Mouse (Mus musculus): ENCODE data around the gene Cd5. TPM values are rescaled to one million over a fixed set of nuclear protein-coding genes. Genes with fewer than 3 reads are reported as not detected.
A peak's percentile ranks its signal among the peaks of the same experiment; 100 is the strongest.

The Cd5 gene
- polyA plus RNA-seq, 1 experiment from 2014 or later = 0.13 TPM

DNA sequence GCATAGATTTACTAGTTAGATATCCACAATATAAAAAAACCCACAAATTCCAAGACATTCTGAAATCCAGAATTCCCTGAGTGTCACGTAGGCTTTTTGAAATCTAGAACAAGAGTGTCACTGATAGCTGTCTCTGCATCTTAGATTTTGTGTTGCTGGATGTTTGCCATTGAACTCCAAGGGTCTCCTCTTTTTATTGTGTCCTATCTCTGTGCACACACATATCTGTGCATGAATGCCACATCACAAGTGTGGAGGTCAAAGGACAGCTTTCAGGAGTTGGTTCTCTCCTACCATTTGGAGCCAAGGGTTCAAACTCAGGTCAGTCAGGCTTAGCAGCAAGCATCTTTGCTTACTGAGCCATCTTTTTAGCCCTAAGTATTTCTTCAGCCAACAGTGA lies 30.9 kb downstream of the Cd5 start:
- Histone ChIP-seq H3K27ac (no peak overlapping the region), H3K4me1 (replicated peaks) (peaks cover 9% of the 10 kb centered on the region), H3K4me3 (replicated peaks) (no peak overlapping the region), H3K36me3 (peaks cover 28% of the 10 kb centered on the region), H3K9me3 (no peaks in the 10 kb centered on the region), H3K27me3 (replicated peaks) (no peaks in the 10 kb centered on the region), H3K4me2 (replicated peaks) (no peak overlapping the region), H3K9ac (no peak overlapping the region)
- 83% methylated on average over 1 of the region's 1 CpGs for WGBS
- no peak for ATAC-seq

DNA sequence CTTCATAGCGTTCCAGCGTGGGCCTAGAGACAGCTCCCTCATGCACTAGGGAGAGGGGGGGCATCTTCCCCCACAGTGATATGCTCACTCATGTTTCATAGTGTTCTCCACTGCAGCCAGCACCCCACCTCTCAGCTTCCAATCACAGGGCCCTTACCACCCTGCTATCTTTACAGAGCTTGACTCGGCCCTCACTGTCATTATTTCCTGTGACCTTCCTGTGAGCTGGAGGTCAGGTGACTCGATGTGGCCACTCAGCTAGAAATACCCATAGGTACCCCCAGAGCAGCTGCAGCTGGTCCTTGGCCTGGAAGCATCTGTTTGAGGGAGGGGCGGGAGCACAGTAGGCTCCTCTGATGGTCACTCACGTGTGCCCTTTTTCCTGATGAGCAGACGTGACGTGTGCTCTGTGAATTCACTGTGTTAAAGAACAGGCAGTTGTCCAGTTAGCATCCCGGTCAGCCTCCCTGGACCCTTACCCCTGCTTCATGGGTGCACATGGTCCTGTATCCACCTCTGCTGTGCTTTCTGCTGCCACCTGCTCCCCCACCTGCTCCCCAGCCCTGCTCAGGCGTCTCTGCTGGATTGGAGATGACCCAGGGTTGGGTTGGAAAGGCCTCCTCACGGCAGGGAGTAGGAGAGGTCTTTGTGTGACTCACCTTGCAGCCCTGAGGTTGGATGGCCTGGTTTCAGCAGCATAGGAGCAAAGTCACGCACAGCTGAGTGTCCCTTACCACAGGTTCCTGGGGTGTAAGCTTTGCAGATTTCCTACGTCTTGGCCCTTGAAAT lies 31.5 kb downstream of the Cd5 start:
- Histone ChIP-seq H3K9ac (no peak overlapping the region), H3K4me1 (replicated peaks) (peaks cover 9% of the 10 kb centered on the region), H3K4me2 (replicated peaks) (no peak overlapping the region), H3K36me3 (peaks cover 22% of the 10 kb centered on the region), H3K27ac (no peak overlapping the region), H3K4me3 (replicated peaks) (no peak overlapping the region), H3K9me3 (no peaks in the 10 kb centered on the region), H3K27me3 (replicated peaks) (no peaks in the 10 kb centered on the region)
- 80% methylated on average over 13 of the region's 13 CpGs for WGBS
- ATAC-seq = no peak

DNA sequence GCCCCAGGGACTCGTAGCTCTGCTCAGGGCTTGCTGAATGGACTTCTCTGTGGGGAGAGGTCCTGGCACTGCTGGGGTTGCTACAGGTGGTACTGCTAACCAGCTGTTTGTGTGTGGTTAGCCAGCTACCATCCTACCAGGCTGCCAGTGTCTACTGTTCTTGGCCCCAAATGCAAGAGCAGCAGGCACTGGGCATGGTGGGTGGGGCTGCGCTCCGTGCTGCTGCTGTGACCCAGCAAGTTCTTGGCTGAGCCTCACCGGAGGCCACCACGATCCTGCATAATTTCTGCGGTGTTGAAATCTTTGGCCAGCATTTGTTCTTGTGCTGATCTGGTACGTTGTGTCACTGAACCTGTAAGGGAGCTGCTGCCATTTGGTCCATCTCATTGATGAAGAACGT lies 35.3 kb downstream of the Cd5 start:
- 90% methylated on average over 8 of the region's 8 CpGs for WGBS
- ATAC-seq = no peak
- no peak overlapping the region for H3K27ac ChIP-seq

DNA sequence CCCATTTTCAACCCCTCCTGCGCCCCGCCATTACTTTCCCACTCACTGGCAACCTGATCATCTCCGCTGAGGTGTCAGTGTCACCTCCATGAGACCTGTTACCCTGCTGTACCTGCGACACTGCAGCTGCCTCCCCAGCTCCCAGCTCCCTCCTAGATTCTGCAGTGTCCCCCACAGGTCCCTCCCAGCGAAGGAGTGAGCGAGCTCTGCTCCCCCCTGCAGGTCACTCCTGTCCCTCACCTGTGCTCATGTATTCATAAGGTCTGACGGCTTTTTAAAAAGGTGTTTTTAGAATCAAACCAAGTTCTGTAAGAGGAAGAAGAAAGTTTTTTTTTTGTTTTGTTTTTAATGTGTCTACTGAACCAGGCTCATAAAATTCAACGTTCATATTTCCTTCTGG lies 36.7 kb downstream of the Cd5 start:
- H3K9me3 ChIP-seq = no peaks in the 10 kb centered on the region
- H3K4me3 ChIP-seq (replicated peaks) = no peak overlapping the region
- peaks cover 42% of the 10 kb centered on the region for H3K4me1 ChIP-seq (replicated peaks)
- H3K9ac ChIP-seq = no peak overlapping the region
- no peak overlapping the region for H3K4me2 ChIP-seq (replicated peaks)
- no peaks in the 10 kb centered on the region for H3K27me3 ChIP-seq (replicated peaks)
- ATAC-seq = no peak
- no peaks in the 10 kb centered on the region; the same call in 1 of the 2 replicates for H3K36me3 ChIP-seq
- 77% methylated on average over 8 of the region's 8 CpGs for WGBS
- H3K27ac ChIP-seq = no peak overlapping the region

More for the DNA sequence above, 35.3 kb downstream of the Cd5 start:
- Histone ChIP-seq H3K9ac (no peak overlapping the region), H3K4me3 (replicated peaks) (no peak overlapping the region), H3K27me3 (replicated peaks) (no peaks in the 10 kb centered on the region), H3K9me3 (no peaks in the 10 kb centered on the region), H3K4me1 (replicated peaks) (peaks cover 28% of the 10 kb centered on the region), H3K4me2 (replicated peaks) (no peak overlapping the region), H3K36me3 (peaks cover 2% of the 10 kb centered on the region)

DNA sequence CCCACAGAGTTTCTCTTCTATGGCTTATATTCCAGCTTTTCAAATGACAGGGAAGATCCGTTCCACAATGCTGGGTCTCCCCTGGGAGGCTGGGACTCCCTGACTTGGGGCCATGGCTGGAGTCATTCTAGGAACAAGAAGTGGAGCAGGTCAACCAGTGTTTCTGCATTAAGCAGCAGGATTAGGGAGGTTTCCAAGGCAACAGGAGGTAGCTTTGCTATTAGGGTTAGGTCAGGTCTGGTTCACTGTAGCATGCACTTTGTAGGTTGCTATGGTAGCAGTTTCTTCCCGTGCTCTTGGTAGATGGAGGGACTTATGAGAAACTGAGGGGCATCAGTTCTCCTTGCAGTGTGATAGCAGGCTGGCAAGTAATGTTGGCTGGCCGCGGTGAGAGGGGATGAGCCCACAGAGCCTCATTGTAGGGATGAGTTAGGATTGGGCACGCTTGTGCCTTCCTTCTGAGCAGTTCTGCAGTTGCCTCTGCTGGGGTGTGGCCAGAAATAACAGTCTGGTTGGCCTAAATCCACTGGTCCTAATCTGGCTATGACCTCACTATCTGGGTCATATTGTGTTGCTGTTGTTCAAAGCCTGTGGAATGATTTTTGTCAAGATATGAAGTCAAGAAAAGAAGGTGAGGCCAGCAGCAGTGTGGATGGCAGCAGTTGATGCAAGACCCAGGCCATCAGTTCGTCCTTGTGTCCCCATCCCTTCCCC lies 37.6 kb downstream of the Cd5 start:
- ATAC-seq = no peak
- peaks cover 45% of the 10 kb centered on the region for H3K4me1 ChIP-seq (replicated peaks)
- H3K4me3 ChIP-seq (replicated peaks) = no peak overlapping the region
- no peak overlapping the region for H3K4me2 ChIP-seq (replicated peaks)
- 75% methylated on average over 6 of the region's 6 CpGs for WGBS
- no peak overlapping the region for H3K27ac ChIP-seq
- no peaks in the 10 kb centered on the region for H3K9me3 ChIP-seq
- no peak overlapping the region for H3K9ac ChIP-seq
- H3K36me3 ChIP-seq = no peaks in the 10 kb centered on the region
- no peaks in the 10 kb centered on the region for H3K27me3 ChIP-seq (replicated peaks)

DNA sequence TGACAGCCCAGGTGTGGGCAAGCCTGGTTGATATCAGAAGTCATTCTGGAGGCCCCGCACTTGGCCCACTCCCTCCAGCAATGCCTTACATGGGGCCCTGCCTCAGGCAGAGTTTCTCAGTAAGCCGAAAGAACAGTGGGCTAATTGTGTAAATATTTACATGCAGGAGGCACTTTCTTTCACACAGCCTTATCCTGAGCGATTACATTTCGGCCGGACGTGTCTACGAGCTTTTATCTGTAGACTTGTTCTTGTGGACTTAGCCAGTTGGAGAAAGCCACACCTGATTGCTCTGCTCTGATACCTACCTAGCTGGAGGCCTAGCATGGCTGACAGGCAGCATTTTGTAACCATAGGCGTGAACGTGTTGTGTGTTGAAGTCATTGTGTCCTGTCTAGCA lies 39.0 kb downstream of the Cd5 start:
- H3K4me3 ChIP-seq (replicated peaks) = no peak overlapping the region
- 0 out of 2 replicates have a peak overlapping the region, but pooled peaks have one; percentile 16 for H3K9ac ChIP-seq
- H3K27ac ChIP-seq = peak overlapping the region; percentile 61
- 22% methylated on average over 9 of the region's 9 CpGs for WGBS
- H3K4me2 ChIP-seq (replicated peaks) = peak overlapping the region; percentile 24; the same call in 1 of the 2 replicates
- no peaks in the 10 kb centered on the region for H3K9me3 ChIP-seq
- peaks cover 55% of the 10 kb centered on the region for H3K4me1 ChIP-seq (replicated peaks)
- no peaks in the 10 kb centered on the region for H3K36me3 ChIP-seq
- peak; percentile 87 for ATAC-seq
- H3K27me3 ChIP-seq (replicated peaks) = no peaks in the 10 kb centered on the region

DNA sequence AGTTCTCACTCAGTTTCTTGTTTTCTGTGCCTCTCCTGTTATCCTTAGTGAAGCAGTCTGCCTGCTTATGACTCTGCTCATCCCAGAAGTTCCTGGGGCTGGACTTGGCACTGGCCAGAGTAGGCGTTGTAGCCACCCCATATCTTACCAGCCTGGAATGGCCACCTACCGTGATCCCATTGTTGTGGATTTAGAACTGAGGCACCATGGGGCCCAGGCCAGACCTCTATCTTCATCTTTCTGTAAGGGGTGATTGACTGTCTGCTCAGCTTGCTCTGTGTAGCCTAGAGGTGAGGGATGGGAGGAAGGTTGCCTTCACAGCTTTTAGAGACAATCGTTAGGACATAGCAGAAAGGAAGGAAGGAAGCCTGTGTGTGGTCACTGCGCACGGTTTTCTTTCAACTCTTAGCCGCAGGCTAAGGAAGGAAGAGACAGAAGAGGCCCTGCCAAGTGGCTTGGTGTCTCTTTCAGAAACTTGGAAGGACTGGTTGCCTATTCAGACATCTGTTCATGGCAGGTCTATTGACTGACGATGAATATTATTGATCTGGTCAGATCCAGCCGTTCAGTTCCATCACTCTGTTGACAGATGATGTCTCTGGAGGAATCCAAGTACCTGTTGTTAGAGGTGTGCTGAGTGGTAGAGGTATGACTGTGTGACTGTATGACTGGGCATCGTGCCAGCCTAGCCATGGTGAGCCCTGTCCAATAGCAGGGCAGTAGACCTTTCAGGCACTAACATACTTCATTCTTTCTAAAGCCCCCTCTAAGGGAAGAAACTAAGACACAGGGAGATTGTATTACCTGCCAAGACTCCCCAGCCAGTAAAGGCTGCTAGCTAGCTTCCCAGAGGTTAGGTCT lies 40.4 kb downstream of the Cd5 start:
- ATAC-seq = 0 out of 2 replicates have a peak, but pooled peaks have one; percentile 9
- Histone ChIP-seq H3K4me2 (replicated peaks) (peak overlapping the region; percentile 24; the same call in 1 of the 2 replicates), H3K9ac (no peak overlapping the region), H3K27ac (peak overlapping the region; percentile 61), H3K9me3 (no peaks in the 10 kb centered on the region), H3K36me3 (no peaks in the 10 kb centered on the region), H3K27me3 (replicated peaks) (no peaks in the 10 kb centered on the region), H3K4me3 (replicated peaks) (no peak overlapping the region), H3K4me1 (replicated peaks) (peaks cover 55% of the 10 kb centered on the region)
- WGBS = 77% methylated on average over 9 of the region's 9 CpGs

DNA sequence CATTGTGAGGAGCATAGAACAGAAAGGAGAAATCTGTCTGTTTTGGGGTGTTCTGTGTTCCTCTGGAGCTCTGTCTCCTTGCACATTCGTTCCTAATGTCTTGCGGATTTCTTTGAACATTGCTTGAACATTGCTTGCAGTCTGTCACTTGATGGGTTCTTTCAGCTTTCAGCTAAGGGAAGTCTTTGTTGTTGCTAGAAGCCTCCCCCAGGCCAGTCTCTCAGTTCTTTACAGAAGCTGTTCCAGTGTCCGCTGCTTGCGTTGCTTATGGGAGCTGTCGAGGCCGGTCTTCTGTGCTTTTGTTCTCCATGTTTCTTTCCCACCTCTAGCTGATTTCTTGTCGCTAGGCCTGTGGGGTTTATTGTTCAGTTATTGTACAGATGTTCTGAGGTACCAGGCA lies 43.0 kb downstream of the Cd5 start:
- H3K4me1 ChIP-seq (replicated peaks) = peaks cover 51% of the 10 kb centered on the region
- ATAC-seq = no peak
- peak overlapping the region; percentile 4; the same call in 1 of the 2 replicates for H3K27ac ChIP-seq
- H3K4me2 ChIP-seq (replicated peaks) = no peak overlapping the region
- no peak overlapping the region for H3K9ac ChIP-seq
- H3K4me3 ChIP-seq (replicated peaks) = no peak overlapping the region
- H3K9me3 ChIP-seq = no peaks in the 10 kb centered on the region
- no peaks in the 10 kb centered on the region for H3K27me3 ChIP-seq (replicated peaks)
- no peaks in the 10 kb centered on the region for H3K36me3 ChIP-seq
- 58% methylated on average over 7 of the region's 7 CpGs for WGBS

DNA sequence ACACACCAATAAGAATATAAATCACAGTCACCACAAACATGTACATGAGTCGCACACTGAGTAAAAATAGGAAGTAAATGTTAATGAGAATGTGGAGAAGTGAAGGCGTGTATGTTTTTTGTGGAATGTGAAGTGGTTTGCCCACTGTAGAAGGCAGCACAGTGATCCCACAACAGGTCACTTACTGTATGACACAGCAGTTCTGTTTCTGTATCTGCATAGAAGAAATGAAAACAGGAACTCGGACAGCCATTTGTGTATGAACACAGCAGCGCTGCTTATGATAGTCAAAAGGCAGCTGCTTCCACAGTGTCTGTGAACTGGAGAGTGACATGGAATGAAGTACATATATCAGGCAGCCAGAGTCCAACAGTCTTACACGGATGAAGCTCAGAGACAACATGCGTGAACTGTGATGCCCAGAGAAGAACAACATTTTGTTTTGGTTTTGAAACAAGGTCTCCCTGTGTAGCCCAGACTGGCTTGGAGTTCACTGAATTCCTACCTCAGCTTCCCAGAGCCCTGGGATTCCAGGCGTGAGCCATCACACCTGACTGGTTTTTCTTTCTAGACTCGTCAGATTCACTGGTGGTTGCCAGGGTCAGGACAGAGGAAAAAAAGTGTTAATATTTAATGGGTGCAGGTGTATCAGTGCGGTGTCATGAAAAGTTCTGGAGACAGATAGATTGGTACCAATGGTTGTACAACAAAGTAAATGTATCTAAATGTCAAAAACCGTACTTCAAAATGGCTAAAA lies 44.7 kb downstream of the Cd5 start:
- WGBS = 85% methylated on average over 10 of the region's 10 CpGs
- Histone ChIP-seq H3K9ac (no peak overlapping the region), H3K9me3 (no peaks in the 10 kb centered on the region), H3K4me3 (replicated peaks) (no peak overlapping the region), H3K27ac (no peak overlapping the region), H3K4me1 (replicated peaks) (peaks cover 48% of the 10 kb centered on the region), H3K4me2 (replicated peaks) (no peak overlapping the region), H3K36me3 (no peaks in the 10 kb centered on the region), H3K27me3 (replicated peaks) (no peaks in the 10 kb centered on the region)
- no peak for ATAC-seq

DNA sequence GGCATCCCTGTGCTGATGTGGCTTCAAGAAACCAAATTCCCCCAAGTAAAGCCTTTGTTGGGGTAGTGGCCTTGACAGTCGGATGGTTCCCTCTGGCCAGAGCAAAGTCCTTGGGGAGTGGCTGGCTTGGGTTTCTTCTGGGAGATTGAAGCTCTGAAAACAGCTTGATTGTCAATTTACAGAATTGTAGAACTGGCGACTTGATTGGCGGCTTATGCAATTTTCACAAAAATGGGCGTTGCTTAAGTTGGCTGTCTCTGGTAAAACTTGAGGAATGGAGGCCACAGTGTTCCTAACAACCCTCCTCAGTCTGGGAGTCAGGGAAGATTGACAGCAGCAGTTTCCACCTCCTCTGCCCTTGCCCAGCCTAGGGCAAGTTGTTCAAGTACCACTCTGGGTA lies 46.4 kb downstream of the Cd5 start:
- Histone ChIP-seq H3K27me3 (replicated peaks) (no peaks in the 10 kb centered on the region), H3K4me1 (replicated peaks) (peaks cover 37% of the 10 kb centered on the region), H3K4me3 (replicated peaks) (no peak overlapping the region), H3K9ac (no peak overlapping the region), H3K27ac (peak overlapping the region; percentile 55; the same call in 1 of the 2 replicates), H3K9me3 (no peaks in the 10 kb centered on the region), H3K36me3 (no peaks in the 10 kb centered on the region), H3K4me2 (replicated peaks) (no peak overlapping the region)
- WGBS = 64% methylated on average over 4 of the region's 4 CpGs
- no peak for ATAC-seq

DNA sequence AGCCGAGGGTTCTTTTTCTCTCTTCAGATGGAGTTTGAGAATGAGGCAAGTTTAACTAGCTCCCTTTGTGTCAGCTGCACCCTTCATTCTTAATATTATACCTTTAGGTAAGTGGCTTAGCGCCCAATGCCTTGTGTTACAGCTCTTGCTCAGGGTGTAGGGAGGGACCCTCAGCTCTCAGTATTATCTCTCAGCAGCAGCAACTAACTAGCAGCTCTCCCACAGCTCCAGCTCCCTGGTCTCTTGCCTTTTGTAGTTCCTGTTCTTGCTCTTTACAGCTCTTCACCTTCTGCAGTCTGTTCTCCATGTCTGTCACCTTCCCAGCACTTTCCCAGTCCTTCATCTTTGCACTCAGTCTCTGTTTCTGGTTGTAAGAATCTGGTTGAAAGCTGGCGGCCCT lies 47.1 kb downstream of the Cd5 start:
- Histone ChIP-seq H3K9me3 (no peaks in the 10 kb centered on the region), H3K4me3 (replicated peaks) (no peak overlapping the region), H3K27me3 (replicated peaks) (no peaks in the 10 kb centered on the region), H3K27ac (peak overlapping the region; percentile 55; the same call in 1 of the 2 replicates), H3K36me3 (no peaks in the 10 kb centered on the region), H3K9ac (no peak overlapping the region), H3K4me1 (replicated peaks) (peaks cover 31% of the 10 kb centered on the region), H3K4me2 (replicated peaks) (0 out of 2 replicates have a peak overlapping the region, but pooled peaks have one; percentile 4)
- 80% methylated on average over 3 of the region's 3 CpGs for WGBS
- ATAC-seq = no peak

Measured in intestine, embryonic 15.5 days (tissue).